Mouse (Mus musculus): ENCODE measurements around the gene Kcnc3. TPM values are rescaled to one million over a fixed set of nuclear protein-coding genes. Genes with fewer than 3 reads are reported as not detected.

Kcnc3 gene
- total and polyA plus RNA-seq, 2 experiments from 2014 or later, result 8.0 to 37.0 TPM

DNA sequence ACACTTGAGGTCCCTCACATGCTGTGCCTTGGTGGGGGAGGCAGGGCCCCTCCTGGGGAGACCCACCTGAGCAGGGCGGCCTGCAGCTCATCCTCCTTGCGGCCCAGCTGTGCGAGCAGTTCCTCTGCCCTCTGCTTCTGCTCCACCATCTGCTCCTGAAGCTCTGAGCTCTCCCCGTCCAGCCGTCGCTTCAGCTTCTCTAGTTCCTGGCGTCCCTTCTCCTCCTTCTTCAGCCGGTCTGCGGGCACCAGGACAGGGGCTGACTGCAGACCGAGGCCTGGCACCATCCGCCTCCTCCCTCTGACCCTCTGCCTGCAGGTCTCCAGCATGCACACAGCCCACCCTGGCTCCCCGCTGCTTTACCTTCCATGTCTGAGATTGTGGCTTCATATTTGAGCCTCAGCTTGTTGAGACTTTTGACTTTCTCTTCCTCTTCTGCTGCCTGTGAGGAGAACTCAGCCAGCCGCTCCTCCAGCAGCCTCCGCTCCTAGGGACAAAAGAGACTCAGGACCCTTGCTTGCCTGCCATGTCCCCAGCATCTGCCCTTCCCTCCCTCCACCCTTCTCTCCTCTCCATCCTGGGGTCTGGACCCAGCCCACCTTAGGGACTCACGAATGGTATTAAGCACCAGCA lies 38.1 kb downstream of the Kcnc3 start:
- Histone ChIP-seq H3K4me2 (ENCODE audit: low read depth, low read length) (no peak overlapping the region), H3K4me3 (ENCODE audit: low read length) (no peak overlapping the region), H3K9me3 (ENCODE audit: low read length) (no peaks in the 10 kb centered on the region), H3K27me3 (ENCODE audit: insufficient read depth, low read length) (no peaks in the 10 kb centered on the region), H3K4me1 (ENCODE audit: insufficient read depth, low read length) (no peaks in the 10 kb centered on the region), H3K27ac (no peak overlapping the region), H3K36me3 (ENCODE audit: insufficient read depth, low read length) (no peaks in the 10 kb centered on the region), H3K9ac (replicated peaks; ENCODE audit: low read length) (no peak overlapping the region)
- no peak for TF ChIP-seq CTCF (IDR thresholded peaks at IDR 0.05; ENCODE audit: low read depth)
- WGBS, result 75% methylated on average over 15 of the region's 15 CpGs
- ATAC-seq (no peak), DNase-seq (ENCODE audit: low spot score) (no peak)

DNA sequence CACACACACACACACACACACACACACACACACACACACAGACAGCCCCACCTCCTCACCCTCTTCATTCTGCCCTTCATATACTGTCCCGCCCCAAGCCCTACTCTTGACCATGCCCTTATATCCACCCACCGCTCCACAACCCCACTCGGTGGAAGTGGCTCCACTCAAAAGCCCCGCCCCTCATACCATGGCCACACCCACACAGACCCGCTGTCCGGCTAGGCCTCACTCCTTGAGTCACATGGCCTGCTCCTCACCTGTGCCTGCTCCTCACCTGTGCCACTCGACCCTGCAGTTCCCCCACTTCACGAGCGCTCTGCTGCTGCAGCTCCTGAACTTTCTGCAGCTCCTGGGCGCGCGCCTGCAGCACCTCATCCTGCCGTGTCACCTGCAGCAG lies 40.0 kb downstream of the Kcnc3 start:
- TF ChIP-seq CTCF (IDR thresholded peaks at IDR 0.05; ENCODE audit: low read depth), result no peak
- no peaks in the 10 kb centered on the region for H3K36me3 ChIP-seq (ENCODE audit: insufficient read depth, low read length)
- H3K27me3 ChIP-seq (ENCODE audit: insufficient read depth, low read length), result no peaks in the 10 kb centered on the region
- H3K27ac ChIP-seq, result no peak overlapping the region
- H3K4me1 ChIP-seq (ENCODE audit: insufficient read depth, low read length), result no peaks in the 10 kb centered on the region
- H3K4me3 ChIP-seq (ENCODE audit: low read length), result no peak overlapping the region
- no peak overlapping the region for H3K4me2 ChIP-seq (ENCODE audit: low read depth, low read length)
- no peak for ATAC-seq
- 82% methylated on average over 13 of the region's 13 CpGs for WGBS
- H3K9me3 ChIP-seq (ENCODE audit: low read length), result no peaks in the 10 kb centered on the region
- no peak overlapping the region for H3K9ac ChIP-seq (replicated peaks; ENCODE audit: low read length)
- DNase-seq (ENCODE audit: low spot score), result no peak

DNA sequence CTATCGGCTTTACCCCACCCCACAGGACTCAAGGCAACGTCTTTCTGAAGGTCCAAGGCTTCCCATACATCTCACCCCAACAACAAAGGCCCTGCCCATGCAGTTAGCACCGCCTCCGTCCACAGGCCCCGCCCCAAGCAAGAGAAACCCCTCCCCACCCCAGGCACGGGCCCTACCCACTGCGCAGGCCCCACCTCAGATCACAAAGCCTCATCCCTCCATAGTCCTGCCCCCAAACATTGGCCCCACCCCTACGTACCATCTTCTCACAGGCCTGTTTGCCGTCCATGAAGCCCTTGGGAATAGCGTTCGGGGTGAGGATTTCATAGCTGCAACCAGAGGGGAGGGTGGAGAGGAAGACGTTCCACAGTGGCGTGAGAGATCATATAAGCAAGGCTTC lies 42.2 kb downstream of the Kcnc3 start:
- Histone ChIP-seq H3K9ac (replicated peaks; ENCODE audit: low read length) (no peak overlapping the region), H3K27ac (no peak overlapping the region), H3K4me3 (ENCODE audit: low read length) (no peak overlapping the region), H3K27me3 (ENCODE audit: insufficient read depth, low read length) (no peaks in the 10 kb centered on the region), H3K9me3 (ENCODE audit: low read length) (peaks cover 3% of the 10 kb centered on the region; the same call in 1 of the 2 replicates), H3K36me3 (ENCODE audit: insufficient read depth, low read length) (no peaks in the 10 kb centered on the region), H3K4me2 (ENCODE audit: low read depth, low read length) (no peak overlapping the region), H3K4me1 (ENCODE audit: insufficient read depth, low read length) (no peaks in the 10 kb centered on the region)
- ATAC-seq (no peak), DNase-seq (ENCODE audit: low spot score) (no peak)
- no peak for TF ChIP-seq CTCF (IDR thresholded peaks at IDR 0.05; ENCODE audit: low read depth)
- 32% methylated on average over 13 of the region's 13 CpGs for WGBS

DNA sequence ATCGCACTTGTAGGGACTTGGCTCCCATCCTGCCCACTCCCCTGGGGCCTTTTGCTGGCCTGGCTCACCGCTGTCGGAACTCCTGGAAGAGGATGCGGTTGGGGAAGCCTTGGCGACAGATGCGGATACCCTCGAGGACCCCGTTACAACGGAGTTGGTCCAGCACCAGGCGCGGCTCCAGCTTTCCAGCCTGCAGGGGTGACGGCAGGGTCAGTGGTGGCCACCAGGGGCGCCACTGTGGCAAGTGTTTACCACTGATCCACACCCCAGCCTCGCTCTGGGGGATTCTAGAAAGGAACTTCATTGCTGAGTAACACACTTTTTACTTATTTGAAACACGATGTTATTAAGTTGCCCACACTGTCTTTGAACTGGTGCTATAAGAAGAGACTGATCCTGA lies 42.9 kb downstream of the Kcnc3 start:
- peak; percentile 62 for TF ChIP-seq CTCF (IDR thresholded peaks at IDR 0.05; ENCODE audit: low read depth)
- no peak for ATAC-seq
- Histone ChIP-seq H3K9me3 (ENCODE audit: low read length) (peaks cover 3% of the 10 kb centered on the region; the same call in 1 of the 2 replicates), H3K4me2 (ENCODE audit: low read depth, low read length) (no peak overlapping the region), H3K27ac (no peak overlapping the region), H3K9ac (replicated peaks; ENCODE audit: low read length) (no peak overlapping the region), H3K4me1 (ENCODE audit: insufficient read depth, low read length) (no peaks in the 10 kb centered on the region), H3K4me3 (ENCODE audit: low read length) (no peak overlapping the region), H3K36me3 (ENCODE audit: insufficient read depth, low read length) (no peaks in the 10 kb centered on the region), H3K27me3 (ENCODE audit: insufficient read depth, low read length) (peaks cover 4% of the 10 kb centered on the region; the same call in 1 of the 2 replicates)
- DNase-seq (ENCODE audit: low spot score), result peak; percentile 26
- 22% methylated on average over 15 of the region's 15 CpGs for WGBS

DNA sequence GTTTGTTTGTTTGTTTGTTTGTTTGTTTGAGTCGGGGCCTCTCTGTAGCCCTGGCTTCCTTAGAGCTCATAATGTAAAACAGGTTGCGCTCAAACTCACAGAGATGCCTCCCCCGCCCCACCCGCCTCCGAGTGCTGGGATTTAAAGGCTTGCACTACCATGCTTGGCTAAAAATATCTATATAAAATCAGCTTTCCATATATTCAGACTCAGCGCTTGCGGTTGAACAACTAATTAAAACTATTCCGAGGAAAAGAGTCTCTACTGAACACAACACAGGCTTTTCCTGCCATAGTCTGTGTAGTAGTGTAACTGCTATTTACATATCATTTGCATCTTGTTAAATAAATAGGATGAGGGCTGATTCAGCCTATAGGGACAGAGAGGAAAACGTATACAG lies 46.2 kb downstream of the Kcnc3 start:
- Histone ChIP-seq H3K4me1 (ENCODE audit: insufficient read depth, low read length) (no peaks in the 10 kb centered on the region), H3K9me3 (ENCODE audit: low read length) (peaks cover 3% of the 10 kb centered on the region; the same call in 1 of the 2 replicates), H3K9ac (replicated peaks; ENCODE audit: low read length) (no peak overlapping the region), H3K27me3 (ENCODE audit: insufficient read depth, low read length) (peaks cover 12% of the 10 kb centered on the region; the same call in 1 of the 2 replicates), H3K4me3 (ENCODE audit: low read length) (no peak overlapping the region), H3K27ac (no peak overlapping the region), H3K36me3 (ENCODE audit: insufficient read depth, low read length) (no peaks in the 10 kb centered on the region), H3K4me2 (ENCODE audit: low read depth, low read length) (no peak overlapping the region)
- 86% methylated on average over 9 of the region's 9 CpGs for WGBS
- DNase-seq (ENCODE audit: low spot score) (no peak), ATAC-seq (no peak)
- TF ChIP-seq CTCF (IDR thresholded peaks at IDR 0.05; ENCODE audit: low read depth), result no peak

DNA sequence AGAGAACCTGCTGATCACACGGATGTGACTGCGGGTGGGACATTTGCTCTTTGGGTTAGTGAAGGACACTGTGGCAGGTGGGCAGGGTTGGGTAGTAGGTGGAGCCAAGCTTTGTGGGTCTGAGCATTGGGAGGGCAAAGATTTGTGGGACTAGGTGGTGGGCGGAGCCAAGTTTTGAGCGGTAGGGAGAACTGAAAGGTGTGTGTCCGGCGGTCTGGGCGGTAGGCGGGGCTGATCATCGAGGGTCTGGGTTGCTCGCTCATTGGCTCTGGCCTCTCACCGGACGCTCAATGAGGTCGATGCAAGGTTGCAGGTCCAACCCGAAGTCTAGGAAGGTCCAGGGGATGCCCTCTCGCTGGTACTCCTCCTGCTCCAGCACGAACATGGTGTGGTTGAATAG lies 48.2 kb downstream of the Kcnc3 start:
- WGBS, result 7% methylated on average over 16 of the region's 16 CpGs
- H3K4me3 ChIP-seq (ENCODE audit: low read length), result no peak overlapping the region
- H3K4me2 ChIP-seq (ENCODE audit: low read depth, low read length), result peak overlapping the region; percentile 34; the same call in 1 of the 2 replicates
- H3K27me3 ChIP-seq (ENCODE audit: insufficient read depth, low read length), result peaks cover 12% of the 10 kb centered on the region; the same call in 1 of the 2 replicates
- ATAC-seq, result no peak
- no peak for DNase-seq (ENCODE audit: low spot score)
- H3K9ac ChIP-seq (replicated peaks; ENCODE audit: low read length), result no peak overlapping the region
- peaks cover 3% of the 10 kb centered on the region; the same call in 1 of the 2 replicates for H3K9me3 ChIP-seq (ENCODE audit: low read length)
- H3K36me3 ChIP-seq (ENCODE audit: insufficient read depth, low read length), result no peaks in the 10 kb centered on the region
- TF ChIP-seq CTCF (IDR thresholded peaks at IDR 0.05; ENCODE audit: low read depth), result no peak
- no peaks in the 10 kb centered on the region for H3K4me1 ChIP-seq (ENCODE audit: insufficient read depth, low read length)
- H3K27ac ChIP-seq, result no peak overlapping the region

Data from hindbrain, postnatal 0 days (tissue).